Mouse (Mus musculus): ENCODE measurements around the gene Cxcl10.

Cxcl10 gene

DNA sequence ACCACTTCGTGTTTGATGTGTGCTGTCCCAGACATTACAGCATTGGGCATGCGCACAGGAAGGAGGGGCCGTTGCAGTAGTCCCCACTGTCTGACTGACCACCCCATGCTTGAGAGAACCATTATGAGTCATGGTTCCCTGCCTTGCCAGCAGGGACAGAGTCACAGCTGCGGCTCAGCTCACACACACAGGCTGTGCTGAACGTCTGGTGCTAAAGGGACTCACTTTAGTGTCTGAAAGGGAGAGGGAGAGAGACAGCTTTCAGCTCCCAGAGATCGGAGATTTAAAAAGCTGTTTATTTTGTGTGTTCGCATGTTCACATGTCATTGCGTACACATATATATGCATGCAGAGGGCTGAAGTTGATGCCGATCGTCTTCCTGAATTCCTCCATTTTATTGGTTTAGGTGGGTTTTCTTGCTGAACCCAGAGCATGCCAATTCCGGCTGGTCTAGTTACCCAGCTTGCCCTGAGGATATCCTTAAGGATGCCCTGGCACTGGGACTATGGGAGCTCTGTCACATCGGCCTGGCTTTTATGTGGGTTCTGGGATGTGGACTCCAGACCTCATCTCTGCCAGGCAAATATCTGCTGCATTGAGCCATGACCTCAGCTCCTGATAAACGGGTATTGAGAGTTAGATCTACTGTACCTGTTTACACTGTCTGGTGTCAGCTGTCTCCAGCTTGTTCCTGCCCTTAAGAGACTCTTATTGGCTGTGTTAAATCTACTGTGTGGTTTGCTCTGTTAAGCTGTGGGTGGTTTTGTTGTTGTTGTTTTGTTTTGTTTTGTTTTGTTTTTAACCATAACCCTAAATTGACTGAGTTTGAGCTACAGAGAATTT, 20.7 kb upstream of the Cxcl10 start:
- DNase-seq (ENCODE audit: low read depth, low spot score): no peak

- DNase-seq (ENCODE audit: low read depth, low spot score): no peak
Observed at GRCm38 (mm10) chr5:92368392-92368791, 19.7 kb upstream of the Cxcl10 start.

DNA sequence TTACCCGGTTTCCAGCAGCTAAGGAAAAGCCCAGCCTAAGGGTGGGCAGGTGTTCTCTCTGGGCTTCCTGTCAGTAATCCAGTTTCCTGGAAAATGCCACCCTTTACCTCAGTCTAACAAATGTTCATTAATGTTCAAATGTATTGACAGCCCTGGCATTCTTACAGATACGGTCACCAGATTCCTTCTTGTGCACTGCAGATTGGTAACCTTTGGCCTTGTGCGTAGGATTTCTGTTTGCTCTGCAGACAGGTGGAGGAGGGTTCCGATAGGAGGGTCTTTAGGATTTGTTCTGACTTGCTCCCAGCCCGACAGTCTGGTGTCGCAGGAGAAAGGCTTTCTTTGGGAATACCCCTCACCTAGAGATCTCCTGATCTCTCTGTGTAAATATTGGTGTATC, 17.9 kb upstream of the Cxcl10 start:
- DNase-seq (ENCODE audit: low read depth, low spot score): no peak

DNA sequence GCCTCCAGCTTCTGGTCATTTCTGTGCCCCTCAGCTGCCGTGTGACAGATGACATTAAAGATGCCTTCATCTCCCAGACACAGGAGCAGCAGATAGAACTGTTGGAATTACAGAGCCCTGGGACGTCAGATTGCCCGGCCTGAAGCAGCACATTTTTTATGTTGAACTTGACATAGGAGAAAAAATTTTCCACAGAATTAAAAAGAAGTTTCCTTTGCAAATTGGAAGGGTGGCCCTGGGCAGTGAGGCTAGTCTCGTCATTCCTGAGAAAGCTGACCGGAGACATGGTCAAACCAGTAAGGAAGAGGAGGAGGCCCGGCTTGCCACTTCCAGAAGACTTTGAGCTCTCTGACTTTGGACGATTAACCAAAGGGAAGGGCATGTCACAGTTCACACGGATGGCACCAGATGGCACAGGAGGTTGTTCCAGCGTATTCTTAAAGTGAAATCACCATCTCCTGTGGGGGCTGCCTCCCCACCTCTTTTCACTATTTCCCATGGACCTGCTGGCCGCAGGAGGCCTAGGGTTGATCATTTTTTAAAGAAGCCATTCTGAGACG, 16.5 kb upstream of the Cxcl10 start:
- no peak for DNase-seq (ENCODE audit: low read depth, low spot score)

DNA sequence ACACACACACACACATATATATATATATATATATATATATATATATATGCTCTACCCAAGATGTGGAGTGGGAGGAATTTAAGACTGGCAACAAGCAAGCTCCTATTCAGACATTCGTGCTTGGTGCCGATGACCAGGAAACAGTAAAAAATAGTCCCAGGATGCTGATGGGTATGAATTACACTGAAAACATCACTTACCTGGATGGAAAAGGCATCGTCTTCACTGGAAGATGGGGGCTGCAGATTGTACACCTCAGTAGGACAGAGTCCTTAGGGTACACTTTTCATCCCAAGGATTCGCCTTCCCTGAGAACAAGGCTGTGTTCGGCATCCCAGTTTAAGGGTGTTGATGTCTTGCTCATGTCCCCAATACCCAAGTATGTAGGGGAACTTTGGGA, 15.3 kb upstream of the Cxcl10 start:
- DNase-seq (ENCODE audit: low read depth, low spot score): no peak

DNA sequence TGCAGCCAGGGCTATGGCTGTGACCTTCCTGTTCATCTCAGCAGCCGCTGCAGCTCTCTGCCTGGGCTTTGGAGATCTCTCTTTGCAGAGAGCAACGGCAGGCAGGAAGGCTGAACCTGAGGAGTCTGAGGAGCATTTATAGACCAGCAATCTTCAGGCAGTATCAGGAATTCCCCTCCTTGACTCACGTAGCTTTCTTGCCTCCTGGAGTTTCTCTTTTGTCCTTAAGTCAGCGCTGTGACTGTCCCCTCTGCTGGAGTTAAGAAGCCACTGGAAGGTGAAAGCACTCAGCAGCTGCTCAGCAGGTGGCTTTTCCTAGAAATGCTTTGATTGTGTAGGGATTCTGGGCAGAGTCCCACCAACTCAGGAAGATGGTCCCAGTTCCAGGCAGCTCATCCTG, 14.5 kb upstream of the Cxcl10 start:
- peak; percentile 82 for DNase-seq (ENCODE audit: low read depth, low spot score)

- DNase-seq (ENCODE audit: low read depth, low spot score): peak; percentile 13
Observed at GRCm38 (mm10) chr5:92358767-92359455, 10.2 kb upstream of the Cxcl10 start.

DNA sequence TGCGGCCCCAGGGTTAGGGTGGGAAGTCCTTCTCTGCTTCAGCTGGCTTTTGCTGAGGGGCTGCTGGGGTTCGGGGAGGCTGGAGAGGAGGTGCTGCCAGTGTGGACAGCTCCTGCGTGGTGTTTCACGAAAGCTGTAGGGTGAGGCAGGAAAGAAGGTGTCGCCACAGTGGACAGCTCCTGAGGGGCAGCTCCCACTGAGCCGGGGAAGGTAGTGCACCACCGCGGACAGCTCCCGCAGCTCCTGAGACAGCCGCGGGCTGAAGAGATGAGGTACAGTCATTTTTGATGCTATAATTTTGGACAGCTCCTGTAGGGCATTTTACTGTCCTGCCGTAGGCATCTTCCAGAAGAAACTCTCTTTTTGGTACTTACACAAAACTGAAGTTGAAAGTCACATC, 9.3 kb upstream of the Cxcl10 start:
- peak; percentile 74 for DNase-seq (ENCODE audit: low read depth, low spot score)

DNA sequence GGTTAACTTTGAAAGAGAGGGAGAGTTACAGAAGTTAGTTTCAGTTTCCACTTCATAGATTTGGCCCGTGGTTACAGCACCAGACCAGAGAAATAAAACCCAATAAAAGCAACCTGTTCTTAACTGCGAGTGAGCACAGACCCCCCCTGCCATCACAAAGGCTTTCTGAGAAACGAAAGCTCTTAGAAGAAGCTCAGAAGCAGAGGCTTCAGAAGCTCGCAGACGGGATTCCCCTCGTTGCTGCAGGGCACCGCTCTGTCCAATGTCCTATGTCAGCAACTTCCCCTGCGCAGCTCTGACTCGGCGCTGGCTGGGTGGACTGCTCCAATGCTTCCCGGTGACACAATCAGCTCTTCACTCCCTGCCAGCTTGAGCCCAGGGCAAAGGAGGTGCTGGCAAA, 4.8 kb upstream of the Cxcl10 start:
- no peak for DNase-seq (ENCODE audit: low read depth, low spot score)

- DNase-seq (ENCODE audit: low read depth, low spot score): peak; percentile 14
Observed at GRCm38 (mm10) chr5:92352716-92353115, 4.0 kb upstream of the Cxcl10 start.

- no peak for DNase-seq (ENCODE audit: low read depth, low spot score)
Observed at GRCm38 (mm10) chr5:92349731-92350130, 1.0 kb upstream of the Cxcl10 start.

DNA sequence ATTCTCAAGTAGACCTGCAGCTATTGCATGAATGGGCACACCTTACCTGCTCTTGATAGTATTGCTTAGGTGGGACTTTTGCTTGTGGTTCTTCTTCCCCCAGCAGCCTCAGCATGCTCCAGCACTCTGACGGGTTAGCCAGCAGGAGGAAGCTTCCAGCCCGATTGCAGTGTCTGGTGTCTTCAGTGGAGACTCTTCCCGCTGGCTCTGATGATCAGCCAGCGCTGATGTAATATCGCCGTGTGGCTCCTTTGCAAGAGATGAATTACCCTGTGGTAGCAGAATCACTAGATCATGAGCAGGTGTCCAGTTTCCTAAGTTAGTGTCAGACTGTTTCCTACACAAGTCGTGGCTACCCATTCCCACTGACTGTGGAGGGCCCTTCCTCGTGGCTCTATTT, 3.7 kb downstream of the Cxcl10 start:
- DNase-seq (ENCODE audit: low read depth, low spot score): no peak

GRCm38 (mm10) chr5:92340606-92341005, 8.1 kb downstream of the Cxcl10 start:
- DNase-seq (ENCODE audit: low read depth, low spot score): no peak

DNA sequence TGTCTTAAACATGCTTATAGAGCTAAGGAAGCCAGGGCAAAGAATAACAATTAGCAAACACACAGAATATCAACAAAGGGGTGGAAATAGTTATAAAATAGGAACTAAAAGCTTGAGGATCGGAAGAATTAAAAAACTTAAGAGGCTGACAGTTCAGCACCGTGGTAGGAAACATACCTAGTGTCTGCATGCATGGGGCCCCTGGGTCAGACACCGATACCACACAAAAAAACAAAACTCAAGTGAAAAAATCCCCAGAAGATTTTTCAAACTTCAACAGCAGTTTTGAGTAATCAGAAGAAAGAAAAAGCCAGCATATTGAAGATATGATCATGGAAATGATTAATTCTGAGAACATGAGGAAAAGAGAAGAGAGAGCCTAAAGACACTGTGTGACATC, 11.9 kb downstream of the Cxcl10 start:
- DNase-seq (ENCODE audit: low read depth, low spot score): no peak

DNA sequence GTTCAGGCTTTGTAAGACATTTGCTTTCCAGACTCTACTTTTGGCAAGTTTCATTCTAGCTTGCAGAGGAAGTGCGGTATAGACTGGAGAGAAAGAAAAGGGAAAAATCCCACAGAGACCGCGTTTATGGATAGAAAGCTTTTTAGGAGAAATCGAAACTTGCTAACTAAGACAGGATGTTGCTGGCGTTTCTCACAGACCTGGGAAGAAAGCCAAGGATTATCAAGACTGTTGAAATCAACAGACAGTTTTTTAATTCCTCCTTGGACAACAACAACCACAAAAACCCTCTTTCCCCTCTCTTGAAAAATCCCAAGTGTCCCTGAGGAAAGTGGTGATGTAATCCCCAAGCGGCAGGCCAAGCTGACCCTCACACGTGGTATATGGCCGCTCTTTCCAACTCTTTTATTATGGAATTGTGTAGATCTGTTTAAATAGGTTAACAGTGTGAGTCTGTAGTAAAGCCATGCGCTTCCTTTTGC, 16.3 kb downstream of the Cxcl10 start:
- DNase-seq (ENCODE audit: low read depth, low spot score): no peak

DNA sequence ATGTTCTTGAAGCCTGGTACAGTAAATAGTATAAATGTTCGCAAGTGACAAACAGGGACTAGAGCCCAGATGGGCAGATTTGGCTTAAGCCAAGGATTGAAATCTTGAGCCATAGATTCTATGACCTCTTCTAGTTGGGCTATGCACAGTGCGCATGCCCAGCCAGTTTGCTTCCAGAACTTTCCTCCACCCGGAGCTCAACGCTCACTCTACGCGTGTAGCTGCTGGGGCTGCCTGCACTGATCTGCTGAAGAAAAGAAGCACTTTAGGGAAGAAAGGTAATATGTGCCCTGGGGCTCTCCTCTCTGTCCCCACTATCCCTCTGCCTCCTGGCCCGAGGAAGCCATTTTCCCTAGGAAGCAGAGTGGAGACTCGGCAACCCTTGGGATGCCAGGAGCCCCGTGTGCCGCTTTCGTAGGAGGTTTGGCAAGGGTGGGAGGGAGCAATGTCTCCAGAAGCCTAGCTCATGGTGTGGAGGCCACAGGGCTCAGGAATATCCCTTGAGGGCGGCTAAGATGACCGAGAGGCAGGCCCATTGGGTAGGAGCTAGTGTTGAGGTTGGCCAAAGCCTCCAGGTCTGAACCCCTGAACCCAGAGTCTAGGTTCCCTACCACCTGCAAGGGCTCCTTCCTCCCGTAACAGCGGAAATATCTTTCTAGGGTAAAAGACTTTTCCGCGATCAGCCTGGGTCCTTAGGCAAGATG, 16.9 kb downstream of the Cxcl10 start, which contains the start of gene Art3:
Gene Art3, plus strand, starts transcription at position 193 of the 704 bp plus-strand sequence.
- no peak for DNase-seq (ENCODE audit: low read depth, low spot score)

DNA sequence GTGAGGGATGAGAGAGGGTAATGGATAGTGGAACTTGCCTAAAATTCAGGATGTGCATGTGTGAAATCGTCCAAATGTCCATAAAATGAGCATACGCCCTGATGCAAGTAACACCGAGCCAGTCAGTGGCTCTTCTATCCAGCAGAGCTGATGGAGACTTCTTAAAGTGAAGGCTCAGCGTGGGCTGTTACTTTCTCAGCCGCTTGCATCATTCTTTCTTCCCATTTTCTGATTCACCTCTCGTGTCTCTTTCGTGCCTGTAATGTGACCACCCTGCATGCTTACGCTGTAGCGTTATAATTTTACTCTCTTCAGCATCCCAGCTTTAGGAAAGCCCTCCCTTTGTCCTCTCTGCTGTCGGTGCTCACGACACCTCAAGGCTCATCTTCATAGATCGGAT, 17.6 kb downstream of the Cxcl10 start:
- no peak for DNase-seq (ENCODE audit: low read depth, low spot score)

- DNase-seq (ENCODE audit: low read depth, low spot score): no peak
Observed at GRCm38 (mm10) chr5:92327929-92328328, 20.8 kb downstream of the Cxcl10 start, which contains the start of gene Cxcl9. Gene Cxcl9, minus strand, starts transcription at chr5:92328079.

- no peak for DNase-seq (ENCODE audit: low read depth, low spot score)
Observed at GRCm38 (mm10) chr5:92327367-92327766, 21.3 kb downstream of the Cxcl10 start.

GRCm38 (mm10) chr5:92323264-92323663, 25.4 kb downstream of the Cxcl10 start:
- DNase-seq (ENCODE audit: low read depth, low spot score): no peak

GRCm38 (mm10) chr5:92322612-92323011, 26.1 kb downstream of the Cxcl10 start:
- no peak for DNase-seq (ENCODE audit: low read depth, low spot score)
